Mouse (Mus musculus): ENCODE data around the gene Vti1a.

GRCm38 (mm10) chr19:55389019-55389418, 72.9 kb downstream of the Vti1a start:
- TF ChIP-seq CTCF (IDR thresholded peaks at IDR 0.05; ENCODE audit: borderline replicate concordance, insufficient read depth, low read depth, low read length) (no peak), POLR2A (IDR thresholded peaks at IDR 0.05; ENCODE audit: borderline replicate concordance, insufficient read depth, low read length) (no peak)
